Mouse (Mus musculus) forebrain, embryonic 12.5 days (tissue): ENCODE results near the gene Gatad2a. TPM values are rescaled to one million over a fixed set of nuclear protein-coding genes. Genes with fewer than 3 reads are reported as not detected.

ENCODE experiments used
- ATAC-seq: fragments of 200-750 bp; cut with Nextera tagmentation; 2 replicates; pipeline ENCODE4 v1.8.0; 2017; ENCODE audit warnings: moderate TSS enrichment; ENCODE audit not compliant: low FRiP score
- H3K27ac ChIP-seq: fragments of 300-500 bp; sonication (generic); 2 replicates; pipeline ENCODE4 v1.5.1; 2016; ENCODE audit warnings: mild to moderate bottlenecking
- H3K27me3 ChIP-seq: fragments of 300-500 bp; sonication (generic); 2 replicates; pipeline ENCODE4 v1.6.1; 2016; ENCODE audit warnings: mild to moderate bottlenecking
- H3K36me3 ChIP-seq: fragments of 300-500 bp; sonication (generic); replicated peaks from 2 replicates; pipeline ENCODE4 v1.6.1; 2016; ENCODE audit warnings: mild to moderate bottlenecking
- H3K4me1 ChIP-seq: fragments of 300-500 bp; sonication (generic); 2 replicates; pipeline ENCODE4 v1.6.1; 2016
- H3K4me2 ChIP-seq: fragments of 300-500 bp; sonication (generic); 2 replicates; pipeline ENCODE4 v1.6.1; 2016; ENCODE audit warnings: mild to moderate bottlenecking, moderate library complexity
- H3K4me3 ChIP-seq: fragments of 300-500 bp; sonication (generic); replicated peaks from 2 replicates; pipeline ENCODE4 v1.5.1; 2016; ENCODE audit warnings: mild to moderate bottlenecking
- H3K9ac ChIP-seq: fragments of 300-500 bp; sonication (generic); 2 replicates; pipeline ENCODE4 v1.6.1; 2016; ENCODE audit warnings: mild to moderate bottlenecking
- H3K9me3 ChIP-seq: fragments of 300-500 bp; sonication (generic); 2 replicates; pipeline ENCODE4 v1.6.1; 2016
- WGBS: fragments of 180-500 bp; shearing (Covaris S2); methylation state at CpG from one replicate; pipeline ENCODE4 v1.1.7; 2016; 5-methylcytosine and 5-hydroxymethylcytosine counted together
- polyA plus RNA-seq: library from polyadenylated mRNA; unstranded; fragments of >200 nt; fragmentation: Nextera tagmentation; extraction: Ambion mirVana; gene quantifications from 2 replicates; pipeline ENCODE4 v1.2.1, GENCODE M21; 2016

Gene Gatad2a
- polyA plus RNA-seq, 1 experiment from 2014 or later, result 48.7 TPM

DNA sequence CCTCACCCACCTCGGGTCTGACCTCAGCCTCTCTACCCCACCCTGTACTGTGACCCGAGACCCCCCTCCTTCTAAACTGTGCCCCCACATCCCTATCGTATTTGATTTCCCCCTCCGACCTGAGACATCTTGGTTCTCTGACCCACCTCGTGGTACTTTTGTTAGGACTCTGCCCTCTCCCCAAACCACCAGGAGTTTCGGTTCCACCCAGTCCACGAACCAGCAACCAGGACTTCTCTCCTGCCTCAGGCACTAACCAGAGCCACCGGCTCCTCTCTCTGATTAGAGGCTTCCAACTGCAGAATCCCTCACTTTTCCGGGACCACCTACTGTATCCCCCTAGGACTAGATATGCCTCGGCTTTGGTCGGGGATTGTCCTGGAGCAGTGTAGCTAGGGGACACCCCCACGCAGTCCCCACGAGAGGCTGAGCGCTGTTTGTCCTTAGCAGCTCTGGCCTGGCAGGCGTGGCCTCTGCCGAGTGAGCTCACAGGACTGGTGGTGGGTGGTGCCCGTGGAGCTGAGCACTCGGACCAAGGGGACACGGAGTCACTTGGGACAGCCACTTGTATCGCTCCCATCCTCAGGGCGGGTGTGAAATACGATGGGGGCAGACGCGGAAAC lies 107.8 kb downstream of the Gatad2a start:
- H3K4me3 ChIP-seq, result peak overlapping the region; percentile 29
- H3K27ac ChIP-seq, result no peak overlapping the region
- H3K9me3 ChIP-seq, result no peaks in the 10 kb centered on the region
- no peak for ATAC-seq
- H3K4me2 ChIP-seq, result peak overlapping the region; percentile 42
- 5% methylated on average over 24 of the region's 24 CpGs for WGBS
- H3K9ac ChIP-seq, result no peak overlapping the region
- H3K4me1 ChIP-seq, result peaks cover 50% of the 10 kb centered on the region
- H3K36me3 ChIP-seq, result peaks cover 8% of the 10 kb centered on the region; the same call in 1 of the 2 replicates
- peaks cover 83% of the 10 kb centered on the region for H3K27me3 ChIP-seq

DNA sequence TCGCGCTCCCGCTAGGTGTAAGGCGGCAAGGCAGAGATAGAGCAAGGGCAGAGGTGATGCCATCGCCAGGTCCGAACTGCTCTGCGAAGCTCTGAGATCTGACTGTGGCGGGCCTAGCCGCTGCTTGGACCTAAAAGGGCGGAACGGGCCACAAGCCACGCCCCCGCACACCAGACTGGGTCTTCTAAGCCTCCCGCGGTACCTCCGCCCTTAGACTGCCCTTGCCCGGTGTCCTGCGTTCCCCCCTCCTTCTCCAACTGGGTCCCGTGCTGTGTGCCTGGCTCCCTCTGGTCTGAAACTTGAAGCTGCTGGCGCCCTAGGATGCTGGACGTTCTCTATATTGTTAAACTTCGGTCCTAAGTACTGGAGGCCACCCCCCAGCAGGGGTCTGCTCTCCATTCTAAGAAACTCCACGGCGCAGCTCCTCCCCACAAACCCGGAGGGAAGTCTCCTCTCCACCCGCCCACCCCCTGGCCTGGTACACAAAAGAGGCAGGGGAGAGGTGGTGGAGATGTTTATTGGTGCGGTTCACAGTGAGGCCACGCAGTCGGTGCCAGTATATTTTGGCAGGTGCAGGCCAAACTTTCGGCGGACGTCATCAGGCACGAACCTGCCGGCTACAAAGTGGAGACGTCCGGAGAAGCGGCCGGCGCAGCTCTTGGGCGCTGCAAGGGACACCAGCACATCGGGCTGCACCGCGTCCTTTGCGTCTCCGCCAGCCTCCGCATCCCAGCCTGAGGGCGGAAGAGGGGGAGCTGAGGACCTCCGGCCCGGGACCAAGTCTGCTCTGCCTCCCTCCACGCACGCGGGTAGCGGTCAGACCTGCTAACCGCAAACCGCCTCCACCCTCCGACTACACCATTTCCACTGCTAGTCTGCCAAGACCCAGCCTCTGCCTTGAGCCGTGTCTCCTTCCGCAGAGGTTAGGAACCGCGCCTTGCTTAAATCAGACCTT lies 108.6 kb downstream of the Gatad2a start, which contains the start of gene Cilp2:
TSS of gene Cilp2 (minus strand) at position 399 of the 955 bp plus-strand sequence.
- Histone ChIP-seq H3K4me2 (peak within 1 kb of the TSS; percentile 42), H3K27me3 (peaks cover 84% of the 10 kb centered on the region), H3K9me3 (no peaks in the 10 kb centered on the region), H3K27ac (no peak within 1 kb of the TSS), H3K9ac (no peak within 1 kb of the TSS), H3K4me3 (peak within 1 kb of the TSS; percentile 29), H3K36me3 (0 out of 2 replicates have a peak, but pooled peaks cover 5% of the 10 kb centered on the region), H3K4me1 (peaks cover 46% of the 10 kb centered on the region)
- no peak for ATAC-seq
- WGBS, result under 1% methylated on average over 59 of the region's 60 CpGs

DNA sequence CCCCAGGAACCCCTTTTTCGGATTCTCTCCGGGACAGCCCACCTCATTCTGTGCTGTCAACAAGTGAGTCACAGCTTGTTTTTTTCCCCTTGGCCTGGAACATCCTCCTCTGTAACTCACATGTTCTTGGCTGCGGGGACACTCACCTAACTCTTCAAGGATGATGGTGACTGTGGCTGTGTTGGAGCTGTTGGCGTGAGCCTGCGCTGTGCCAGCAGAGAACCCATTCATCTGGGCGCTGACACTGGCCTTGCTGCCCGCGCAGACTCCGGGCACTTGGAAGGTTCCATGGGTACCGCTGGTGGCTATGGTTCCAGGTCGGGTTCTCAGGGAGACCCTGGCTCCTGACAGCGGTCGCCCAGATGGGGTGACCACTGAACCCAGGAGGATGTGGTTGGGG lies 112.0 kb downstream of the Gatad2a start:
- Histone ChIP-seq H3K27me3 (peaks cover 100% of the 10 kb centered on the region), H3K9me3 (0 out of 2 replicates have a peak, but pooled peaks cover 3% of the 10 kb centered on the region), H3K4me3 (no peak overlapping the region), H3K9ac (no peak overlapping the region), H3K36me3 (no peaks in the 10 kb centered on the region), H3K27ac (no peak overlapping the region), H3K4me1 (peaks cover 44% of the 10 kb centered on the region), H3K4me2 (no peak overlapping the region)
- ATAC-seq, result no peak
- WGBS, result 51% methylated on average over 13 of the region's 13 CpGs

DNA sequence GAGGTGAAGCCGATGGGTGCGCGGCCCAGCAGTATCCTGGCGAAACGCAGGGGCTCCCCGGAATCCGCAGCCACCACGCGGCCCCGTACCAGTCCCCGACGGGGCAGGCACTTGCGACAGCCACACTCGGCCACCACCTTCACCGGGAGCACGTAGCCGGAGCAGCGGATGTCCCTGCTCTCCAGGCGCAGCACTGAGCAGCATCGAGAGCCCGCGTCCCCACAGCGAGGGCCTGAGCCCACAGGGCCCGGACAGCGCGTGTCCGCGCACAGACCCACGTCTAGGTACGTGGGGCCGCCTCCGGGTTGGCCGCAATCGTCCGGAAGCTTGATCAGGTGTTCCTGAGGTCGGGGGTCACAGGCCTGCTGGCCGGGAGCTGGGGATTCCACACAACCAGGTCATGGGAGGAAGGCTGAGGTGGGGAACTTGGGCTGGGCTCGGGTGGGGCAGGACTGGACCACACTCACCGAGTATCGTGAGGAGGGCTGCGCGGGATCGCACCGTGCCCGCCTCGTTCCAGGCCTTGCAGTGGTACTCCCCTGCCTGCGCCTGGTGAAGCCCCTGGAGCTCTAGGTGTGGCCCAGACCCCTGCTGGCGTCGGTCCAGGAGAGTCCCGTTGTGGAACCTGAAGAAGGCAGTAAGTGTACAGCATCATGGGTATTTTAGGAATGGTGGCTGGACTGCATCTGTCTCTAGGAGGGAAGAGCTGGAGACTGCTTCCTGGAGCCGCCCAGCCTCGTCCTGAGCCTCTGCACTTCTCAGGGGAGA lies 113.2 kb downstream of the Gatad2a start:
- Histone ChIP-seq H3K9ac (no peak overlapping the region), H3K27me3 (peaks cover 99% of the 10 kb centered on the region), H3K27ac (no peak overlapping the region), H3K36me3 (no peaks in the 10 kb centered on the region), H3K4me3 (peak overlapping the region; percentile 41), H3K4me1 (peaks cover 33% of the 10 kb centered on the region), H3K4me2 (peak overlapping the region; percentile 53; the same call in 1 of the 2 replicates), H3K9me3 (0 out of 2 replicates have a peak, but pooled peaks cover 3% of the 10 kb centered on the region)
- ATAC-seq, result no peak
- 8% methylated on average over 52 of the region's 52 CpGs for WGBS

DNA sequence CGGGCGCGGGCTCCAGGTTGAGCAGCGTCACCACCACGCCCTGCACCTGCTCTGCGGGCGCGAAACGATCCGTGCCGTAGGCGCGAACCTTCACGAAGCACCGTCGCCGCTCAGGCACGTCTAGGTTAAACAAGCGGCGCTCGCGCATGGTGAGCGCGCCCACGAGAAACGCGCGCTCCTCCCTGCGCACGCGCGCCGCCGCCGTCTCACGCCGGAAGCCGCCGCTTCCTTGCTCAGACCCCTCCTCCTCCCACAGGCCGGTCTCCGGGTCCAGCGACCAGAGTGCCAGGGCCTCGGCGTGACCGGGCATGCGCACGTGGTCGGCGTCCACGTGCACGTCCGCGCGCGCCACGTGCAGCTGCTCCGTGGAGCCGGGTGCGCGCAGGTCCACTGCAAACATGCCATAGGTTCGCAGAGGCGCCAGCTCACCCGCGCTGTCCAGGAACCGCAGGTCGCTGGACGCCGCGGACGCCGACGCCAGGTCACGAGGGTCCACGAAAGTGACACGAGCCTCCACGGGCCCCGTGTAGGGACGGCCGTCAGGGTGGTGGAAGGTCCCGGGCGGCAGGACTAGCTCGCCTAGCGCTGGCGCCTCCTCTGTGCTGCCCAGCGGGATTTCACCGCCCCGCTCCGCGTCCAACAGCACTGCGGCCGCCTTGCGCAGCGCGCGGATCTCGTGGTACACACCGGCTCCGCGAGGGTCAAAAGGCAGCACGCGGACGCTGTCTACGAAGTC lies 114.0 kb downstream of the Gatad2a start:
- peak overlapping the region; percentile 53 for H3K4me2 ChIP-seq
- no peak overlapping the region for H3K9ac ChIP-seq
- WGBS, result 7% methylated on average over 101 of the region's 103 CpGs
- no peak overlapping the region for H3K27ac ChIP-seq
- no peaks in the 10 kb centered on the region for H3K36me3 ChIP-seq
- H3K4me1 ChIP-seq, result peaks cover 25% of the 10 kb centered on the region
- H3K27me3 ChIP-seq, result peaks cover 97% of the 10 kb centered on the region
- H3K9me3 ChIP-seq, result 0 out of 2 replicates have a peak, but pooled peaks cover 3% of the 10 kb centered on the region
- ATAC-seq, result peak; percentile 57
- peak overlapping the region; percentile 41 for H3K4me3 ChIP-seq

DNA sequence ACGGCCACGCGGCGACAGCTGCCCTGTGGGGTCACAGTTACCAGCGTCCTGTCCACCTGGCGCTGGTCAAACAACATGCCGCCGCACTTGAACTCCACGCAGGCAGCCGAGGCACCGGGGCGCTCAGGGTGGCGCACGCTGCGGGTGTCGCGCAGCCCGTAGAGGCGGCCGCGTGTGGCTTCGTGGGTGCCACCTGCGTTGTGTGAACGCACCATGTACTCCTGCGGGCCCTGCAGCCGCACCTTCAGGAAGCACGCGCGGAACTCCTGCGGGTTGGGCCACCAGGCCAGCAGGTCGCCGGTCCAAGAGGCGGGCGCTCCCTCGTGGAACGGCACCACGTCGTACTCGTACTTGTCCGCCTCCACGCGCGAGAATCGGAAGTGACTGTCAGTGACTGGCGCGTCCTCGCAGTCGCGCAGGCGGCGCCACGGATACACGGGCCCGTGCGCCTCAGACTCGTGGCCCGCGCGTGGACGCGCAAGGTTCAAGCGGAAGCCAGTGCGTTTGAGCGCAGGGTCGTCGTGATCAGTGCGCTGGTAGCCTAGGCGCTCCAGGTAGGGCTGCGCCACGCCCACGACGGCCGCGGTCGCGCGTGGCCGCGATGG lies 114.8 kb downstream of the Gatad2a start:
- peaks cover 96% of the 10 kb centered on the region for H3K27me3 ChIP-seq
- 15% methylated on average over 79 of the region's 79 CpGs for WGBS
- peak overlapping the region; percentile 53 for H3K4me2 ChIP-seq
- no peak overlapping the region; the same call in 1 of the 2 replicates for H3K9ac ChIP-seq
- no peak for ATAC-seq
- no peak overlapping the region for H3K27ac ChIP-seq
- H3K4me3 ChIP-seq, result peak overlapping the region; percentile 41
- H3K4me1 ChIP-seq, result peaks cover 19% of the 10 kb centered on the region
- no peaks in the 10 kb centered on the region for H3K36me3 ChIP-seq
- H3K9me3 ChIP-seq, result 0 out of 2 replicates have a peak, but pooled peaks cover 3% of the 10 kb centered on the region

DNA sequence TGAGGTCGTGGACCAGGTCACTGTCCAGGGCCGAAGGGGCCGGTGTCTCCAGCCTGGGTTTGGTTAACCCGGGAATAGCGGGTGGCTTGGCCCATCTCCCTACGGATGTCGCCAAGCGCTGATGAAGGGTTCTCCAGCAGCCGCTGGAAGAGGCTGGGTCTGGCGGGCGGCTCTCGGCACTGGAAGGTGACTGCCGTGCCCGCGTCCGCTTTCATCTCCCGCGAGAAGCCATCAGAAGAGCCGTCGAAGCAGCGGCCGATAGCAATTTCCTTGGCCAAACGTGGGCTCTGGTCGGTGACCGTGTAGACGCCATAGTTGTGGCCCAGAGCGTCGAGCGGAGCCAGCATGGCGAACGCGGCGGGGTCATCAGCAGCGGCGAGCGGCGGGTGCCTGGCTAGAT lies 115.3 kb downstream of the Gatad2a start:
- Histone ChIP-seq H3K27me3 (peaks cover 96% of the 10 kb centered on the region), H3K9me3 (0 out of 2 replicates have a peak, but pooled peaks cover 3% of the 10 kb centered on the region), H3K4me3 (peak overlapping the region; percentile 41), H3K27ac (no peak overlapping the region), H3K4me2 (peak overlapping the region; percentile 53), H3K4me1 (peaks cover 19% of the 10 kb centered on the region), H3K9ac (no peak overlapping the region; the same call in 1 of the 2 replicates), H3K36me3 (no peaks in the 10 kb centered on the region)
- WGBS, result 12% methylated on average over 37 of the region's 37 CpGs
- no peak for ATAC-seq

DNA sequence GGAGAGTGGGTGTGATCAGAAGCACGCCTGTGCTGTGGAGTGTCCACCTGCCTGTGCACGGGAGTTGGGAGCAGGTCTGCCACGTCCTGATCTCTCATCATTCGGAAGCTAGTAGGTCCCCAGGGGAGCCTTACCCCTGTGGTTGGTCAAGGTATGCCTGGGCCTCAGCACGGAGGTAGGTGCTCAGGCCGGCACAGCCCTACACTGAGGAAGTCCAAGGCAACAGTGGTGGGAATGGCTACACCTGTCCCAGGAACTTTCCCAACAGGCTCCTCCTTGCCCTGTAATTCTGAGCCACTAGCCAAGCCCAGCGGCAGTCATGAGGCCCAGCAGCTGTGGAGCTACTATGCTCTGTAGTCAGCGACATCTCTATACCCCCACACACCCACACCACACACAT lies 116.5 kb downstream of the Gatad2a start:
- Histone ChIP-seq H3K4me2 (no peak overlapping the region), H3K27ac (no peak overlapping the region), H3K9me3 (0 out of 2 replicates have a peak, but pooled peaks cover 3% of the 10 kb centered on the region), H3K9ac (no peak overlapping the region), H3K4me1 (peaks cover 19% of the 10 kb centered on the region), H3K27me3 (peaks cover 84% of the 10 kb centered on the region), H3K36me3 (no peaks in the 10 kb centered on the region), H3K4me3 (no peak overlapping the region)
- WGBS, result 65% methylated on average over 8 of the region's 8 CpGs
- no peak for ATAC-seq

DNA sequence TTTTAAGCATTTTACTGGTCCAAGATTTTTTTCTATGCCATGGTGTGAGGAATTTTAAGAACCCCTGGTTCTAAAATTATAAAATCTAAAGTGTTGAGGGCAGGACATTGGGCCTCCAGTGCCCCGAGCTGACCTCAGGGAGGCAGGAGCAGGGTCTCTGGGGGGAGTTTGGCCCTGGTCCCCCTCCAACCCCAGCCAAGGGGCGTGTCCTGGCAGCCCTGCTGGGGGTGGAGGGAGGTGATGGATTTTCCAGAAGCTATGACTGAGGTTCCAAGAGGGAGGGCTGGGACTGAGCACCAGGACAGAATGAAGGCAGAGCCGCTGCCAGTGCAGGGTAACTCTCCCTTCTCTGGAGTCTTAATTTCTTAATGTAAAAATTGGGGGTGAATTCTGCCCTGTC lies 118.2 kb downstream of the Gatad2a start:
- peaks cover 67% of the 10 kb centered on the region for H3K27me3 ChIP-seq
- WGBS, result 62% methylated on average over 3 of the region's 3 CpGs
- H3K9ac ChIP-seq, result no peak overlapping the region
- H3K9me3 ChIP-seq, result 0 out of 2 replicates have a peak, but pooled peaks cover 3% of the 10 kb centered on the region
- H3K27ac ChIP-seq, result no peak overlapping the region
- no peak for ATAC-seq
- peaks cover 19% of the 10 kb centered on the region for H3K4me1 ChIP-seq
- no peak overlapping the region for H3K4me3 ChIP-seq
- no peak overlapping the region for H3K4me2 ChIP-seq
- H3K36me3 ChIP-seq, result no peaks in the 10 kb centered on the region

DNA sequence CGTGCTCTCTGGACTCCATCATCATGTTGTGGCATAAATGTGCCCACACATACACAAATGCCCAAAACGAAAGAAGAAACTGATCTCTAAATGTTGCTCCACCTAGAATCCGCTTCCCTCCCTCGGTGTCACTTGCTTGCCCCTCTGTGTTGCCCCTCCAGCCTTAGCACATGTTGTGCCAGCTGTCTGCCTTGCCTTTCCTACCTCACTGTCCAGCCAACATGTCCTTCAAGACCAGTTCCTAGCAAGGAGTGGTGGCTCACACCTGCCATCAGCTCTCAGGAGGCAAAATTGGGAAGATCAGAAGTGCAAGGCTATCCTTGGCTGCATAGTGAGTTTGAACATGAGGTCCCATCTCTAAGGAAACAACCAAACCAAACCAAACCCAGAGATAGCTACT lies 118.8 kb downstream of the Gatad2a start:
- Histone ChIP-seq H3K9ac (no peak overlapping the region), H3K4me2 (no peak overlapping the region), H3K4me1 (peaks cover 16% of the 10 kb centered on the region), H3K4me3 (no peak overlapping the region), H3K36me3 (no peaks in the 10 kb centered on the region; the same call in 1 of the 2 replicates), H3K27me3 (peaks cover 61% of the 10 kb centered on the region), H3K27ac (no peak overlapping the region), H3K9me3 (0 out of 2 replicates have a peak, but pooled peaks cover 3% of the 10 kb centered on the region)
- no peak for ATAC-seq
- WGBS, result 91% methylated on average over 4 of the region's 4 CpGs

DNA sequence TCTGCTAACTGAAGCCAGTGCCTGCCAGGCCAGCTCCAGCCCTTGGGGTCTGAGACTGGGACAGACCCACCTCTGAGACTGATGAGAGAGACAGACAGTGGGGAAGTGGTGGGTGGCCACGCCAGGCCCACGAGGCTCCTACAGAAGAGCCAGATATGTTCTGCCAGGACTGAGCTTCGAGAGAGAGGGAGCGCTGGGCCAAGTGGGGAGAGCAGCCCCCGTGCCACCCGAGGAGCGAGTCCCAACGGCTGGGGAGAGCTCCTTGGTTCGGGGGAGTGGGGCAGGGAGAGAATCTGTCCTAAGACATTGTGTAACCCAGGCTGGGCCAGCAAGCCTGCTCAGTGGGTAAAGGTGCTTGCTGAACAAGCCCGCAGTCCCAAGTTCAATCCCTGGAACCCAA lies 119.2 kb downstream of the Gatad2a start:
- H3K36me3 ChIP-seq, result peaks cover 3% of the 10 kb centered on the region; the same call in 1 of the 2 replicates
- no peak overlapping the region for H3K4me2 ChIP-seq
- H3K4me1 ChIP-seq, result peaks cover 12% of the 10 kb centered on the region
- peaks cover 57% of the 10 kb centered on the region for H3K27me3 ChIP-seq
- no peak for ATAC-seq
- WGBS, result 76% methylated on average over 10 of the region's 10 CpGs
- H3K9ac ChIP-seq, result no peak overlapping the region
- H3K9me3 ChIP-seq, result 0 out of 2 replicates have a peak, but pooled peaks cover 3% of the 10 kb centered on the region
- H3K4me3 ChIP-seq, result no peak overlapping the region
- H3K27ac ChIP-seq, result no peak overlapping the region
